Mouse (Mus musculus) layer of hippocampus, adult 11-12 months (tissue): ENCODE measurements around the gene Sult2a7.

Source experiments
- DNase-seq: peaks from one replicate; pipeline ENCODE4 v3.0.0; 2022; ENCODE audit warnings: low spot score

Gene Sult2a7

GRCm38 (mm10) chr7:14494130-14494529 lies at the start of gene Sult2a7:
Gene Sult2a7 (minus strand): TSS chr7:14494230.
- DNase-seq: no peak

- DNase-seq: no peak
Observed at GRCm38 (mm10) chr7:14525280-14525679, 31.2 kb upstream of the Sult2a7 start.

DNA sequence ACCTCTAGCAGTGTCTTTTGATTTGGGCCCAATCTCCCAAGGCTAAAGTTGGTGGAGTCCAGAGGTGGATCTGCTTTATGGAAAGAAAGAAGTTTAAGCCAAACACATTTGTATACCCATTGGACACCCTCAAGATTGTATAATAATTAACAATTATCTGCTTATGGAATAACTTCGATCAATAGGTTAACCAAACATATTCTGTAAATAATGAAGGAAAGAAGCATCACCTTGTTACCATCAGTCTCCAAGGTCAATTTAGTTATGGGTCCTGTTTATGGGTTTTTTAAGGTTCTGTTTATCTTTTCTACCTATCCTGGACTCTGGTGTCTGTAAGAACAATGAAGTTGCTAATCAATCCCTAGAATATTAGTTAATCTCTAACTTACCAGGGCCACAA lies 28.6 kb upstream of the Sult2a7 start:
- DNase-seq: no peak

DNA sequence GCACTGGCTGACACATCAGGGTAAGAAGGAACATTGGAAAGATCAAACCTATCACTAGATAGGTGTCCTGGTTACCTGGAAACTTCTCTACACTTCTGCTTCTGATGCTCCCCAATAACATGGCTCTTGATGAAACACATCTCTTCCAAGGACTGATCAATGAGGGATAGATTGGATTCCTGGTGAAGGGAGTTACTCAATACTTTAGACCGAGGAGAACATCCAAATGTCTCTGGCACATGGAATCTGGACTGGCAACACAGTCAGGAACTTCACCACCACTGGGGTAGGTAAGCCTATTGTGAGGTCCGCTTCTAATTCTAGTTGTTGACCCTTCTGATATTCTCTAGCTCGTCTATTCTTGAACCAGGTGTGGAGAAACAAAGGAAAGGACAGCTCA lies 24.3 kb upstream of the Sult2a7 start:
- no peak for DNase-seq

DNA sequence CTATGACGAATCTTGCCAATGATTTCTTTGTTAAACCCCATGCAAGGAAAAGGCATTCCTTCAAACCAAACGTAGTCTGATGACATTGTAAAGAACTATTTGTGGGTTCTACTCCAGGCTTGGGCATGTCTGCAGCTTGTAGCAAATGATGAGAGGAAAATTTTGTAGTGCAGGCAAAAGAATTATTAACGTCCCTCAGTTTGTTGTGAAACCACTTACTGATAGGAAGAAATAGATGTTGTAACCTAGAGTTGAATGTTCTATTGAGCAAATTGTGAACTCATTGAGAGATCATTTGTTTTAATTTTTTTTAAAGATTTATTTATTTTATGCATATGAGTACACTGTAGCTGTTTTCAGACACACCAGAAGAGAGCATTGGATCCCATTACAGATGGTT lies 1.1 kb downstream of the Sult2a7 start:
- no peak for DNase-seq

GRCm38 (mm10) chr7:14446534-14446933 lies 47.5 kb downstream of the Sult2a7 start, which contains the start of gene Sult2a8:
Gene Sult2a8 (minus strand): TSS chr7:14446769.
- no peak for DNase-seq

DNA sequence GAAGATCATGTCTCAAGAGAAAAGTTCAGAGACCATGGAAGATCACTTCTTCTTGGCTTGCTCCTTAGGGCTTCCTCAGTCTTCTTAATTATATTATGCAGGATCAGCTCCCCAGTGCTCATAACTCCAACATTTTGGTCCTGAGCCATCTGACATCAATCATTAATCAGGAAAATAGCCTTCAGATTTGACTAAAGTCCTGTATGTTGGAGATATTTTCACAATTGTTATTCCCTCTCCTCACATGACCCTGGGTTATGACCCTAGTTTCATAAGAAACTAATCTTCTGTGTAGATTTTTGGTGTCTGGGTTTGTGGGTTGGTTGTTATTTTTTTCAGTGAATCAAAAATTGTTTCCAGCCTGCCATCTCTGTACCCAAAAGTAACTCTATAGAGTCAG lies 54.4 kb downstream of the Sult2a7 start:
- no peak for DNase-seq

- no peak for DNase-seq
Observed at GRCm38 (mm10) chr7:14438484-14438883, 55.5 kb downstream of the Sult2a7 start.

GRCm38 (mm10) chr7:14438029-14438428 lies 56.0 kb downstream of the Sult2a7 start:
- no peak for DNase-seq
